Mouse (Mus musculus) activated CD4-positive, CD25-positive, alpha-beta regulatory T cell, adult 4 months (primary cell): ENCODE results near the gene Psmb3. TPM values are rescaled to one million over a fixed set of nuclear protein-coding genes. Genes with fewer than 3 reads are reported as not detected.
A peak's percentile ranks its signal among the peaks of the same experiment; 100 is the strongest.
"Not testable (repeated sequence)": the region's sequence is repeated elsewhere in the genome, so short reads cannot be mapped to it uniquely, and the experiment has no call there.

ENCODE experiments used
- ATAC-seq: one replicate; pipeline ENCODE4 v1.8.0; 2017
- polyA plus RNA-seq, 2 experiments: library from polyadenylated mRNA; unstranded; fragments of 100-300 nt; shearing (Covaris generic); gene quantifications; one replicate each; pipeline ENCODE4 v1.2.1; 2017

Psmb3 gene
- 100 to 1,000 TPM; 422 to 486 TPM for polyA plus RNA-seq

DNA sequence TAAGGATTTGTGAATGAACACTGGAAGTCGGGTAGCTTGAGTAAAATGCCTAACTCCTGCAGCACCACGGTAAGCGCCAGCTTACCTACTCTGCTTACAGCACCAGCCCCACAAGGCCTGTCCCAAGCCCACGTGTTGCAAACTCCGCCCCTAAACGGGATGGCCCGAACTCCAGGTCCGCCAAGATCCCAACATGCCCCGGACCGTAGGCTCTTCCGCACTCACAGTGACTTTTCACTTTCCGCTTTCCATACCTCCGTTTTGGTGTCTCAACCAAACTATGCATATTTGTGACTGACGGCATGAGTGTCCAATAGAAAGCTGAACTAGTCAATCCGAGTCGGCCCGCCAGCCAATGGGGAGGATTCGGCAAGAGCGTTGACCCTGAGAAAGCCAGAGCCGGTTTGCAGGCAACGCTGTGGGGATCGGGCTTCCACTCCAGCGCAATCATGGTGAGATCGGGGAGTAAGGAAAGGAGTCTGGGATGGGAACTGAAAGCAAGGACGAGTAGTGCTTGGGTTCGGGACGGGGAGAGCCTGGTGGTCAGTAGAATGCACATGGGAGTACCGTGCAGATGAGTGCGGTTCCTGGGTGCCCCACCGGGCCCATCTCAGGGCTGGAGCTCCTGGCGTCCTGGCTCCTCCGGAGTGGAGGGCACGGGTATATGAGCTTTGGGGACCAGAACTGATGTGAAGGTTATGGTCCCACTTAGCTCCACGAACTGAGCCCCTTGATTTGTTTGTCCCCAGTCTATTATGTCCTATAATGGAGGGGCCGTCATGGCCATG, at the start of gene Psmb3:
TSS of gene Psmb3 (plus strand) at position 361 of the 788 bp plus-strand sequence.
- peak; percentile 88 for ATAC-seq

DNA sequence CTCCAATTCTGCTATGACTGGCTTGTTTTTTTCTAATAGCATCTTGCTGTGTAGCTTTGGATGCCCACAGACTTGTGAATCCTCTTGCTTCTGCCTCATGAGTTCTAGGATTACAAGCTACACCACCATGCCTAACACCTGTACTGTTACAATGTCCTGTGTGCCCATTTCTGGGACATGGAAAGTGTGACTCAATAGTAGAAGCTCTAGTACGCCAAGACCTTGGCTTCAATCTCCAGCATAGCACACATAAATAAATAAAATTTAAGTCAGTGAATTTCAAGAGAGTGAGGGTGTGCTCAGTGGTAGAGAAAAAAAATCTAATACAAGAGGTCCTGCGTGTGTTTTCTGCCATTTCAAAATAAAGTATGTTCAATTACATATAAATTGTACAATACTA, 49.0 kb upstream of the Psmb3 start:
- ATAC-seq, result no peak

DNA sequence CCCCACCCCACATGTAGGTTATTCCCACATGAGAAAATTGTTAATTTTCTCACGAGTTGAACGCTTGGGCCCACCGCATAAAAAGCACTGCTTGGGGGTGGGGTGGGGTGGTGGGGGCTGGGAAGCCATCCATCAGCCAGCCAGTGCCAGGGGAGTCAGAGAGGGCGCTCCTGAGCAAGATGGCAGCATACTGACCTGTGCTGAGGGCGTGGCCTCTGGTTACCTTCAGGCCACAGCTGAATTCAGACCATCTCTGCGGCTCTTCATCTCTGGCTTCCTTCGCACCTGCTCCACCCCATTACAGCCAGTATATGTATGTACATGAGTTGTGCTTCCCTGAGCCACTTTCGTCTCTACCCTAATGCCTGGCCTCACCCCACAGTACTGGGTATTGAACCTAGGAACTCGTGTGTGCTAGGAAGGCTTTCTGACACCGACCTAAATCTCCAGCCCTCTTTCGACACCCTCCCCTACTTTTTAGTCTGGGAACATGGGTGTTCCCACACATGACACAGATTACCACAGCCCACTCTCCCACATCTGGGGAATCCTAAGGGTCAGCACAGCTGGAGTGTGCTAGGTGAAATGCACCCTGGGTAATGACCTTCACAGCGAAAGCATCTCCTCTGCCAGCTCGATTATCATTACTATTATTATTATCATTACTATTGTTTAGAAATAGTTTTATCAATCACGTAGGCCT, 46.8 kb upstream of the Psmb3 start:
- ATAC-seq, result no peak

DNA sequence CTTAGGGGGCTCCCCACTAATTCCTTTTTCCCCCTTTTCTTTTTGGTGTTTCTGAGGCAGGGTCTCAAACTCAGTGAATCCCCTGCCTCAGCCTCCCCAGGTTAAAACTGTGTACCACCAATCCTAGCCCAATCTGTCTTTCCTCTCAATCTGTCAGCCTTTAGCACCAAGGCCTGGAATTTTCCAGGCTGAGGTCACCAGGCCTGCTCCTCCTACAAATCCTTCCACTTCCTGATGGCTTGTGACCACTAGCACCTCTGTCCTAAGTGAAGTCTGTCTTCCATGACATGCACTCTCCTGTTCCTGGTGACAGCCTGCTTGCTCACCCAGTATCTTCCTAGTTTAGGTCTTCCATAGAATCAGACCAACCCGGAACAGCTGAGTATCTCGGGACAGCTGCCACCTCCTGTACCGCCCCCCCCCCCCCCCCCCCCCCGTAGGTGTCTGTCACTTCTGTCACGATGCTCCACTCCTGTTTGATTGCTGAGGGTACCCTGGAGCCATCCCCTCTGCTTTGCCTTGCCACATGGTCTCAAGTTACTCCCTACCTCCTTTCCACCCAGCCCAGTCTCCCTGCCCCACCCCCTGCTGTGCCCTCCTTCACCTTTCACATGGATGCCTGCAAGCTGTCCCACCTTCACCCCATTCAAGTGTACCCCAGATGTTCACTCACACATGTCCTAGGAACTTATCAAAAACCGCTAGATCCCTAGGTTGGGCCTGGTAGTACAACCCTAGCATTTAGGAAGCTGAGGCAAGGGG, 45.8 kb upstream of the Psmb3 start:
- no peak for ATAC-seq

DNA sequence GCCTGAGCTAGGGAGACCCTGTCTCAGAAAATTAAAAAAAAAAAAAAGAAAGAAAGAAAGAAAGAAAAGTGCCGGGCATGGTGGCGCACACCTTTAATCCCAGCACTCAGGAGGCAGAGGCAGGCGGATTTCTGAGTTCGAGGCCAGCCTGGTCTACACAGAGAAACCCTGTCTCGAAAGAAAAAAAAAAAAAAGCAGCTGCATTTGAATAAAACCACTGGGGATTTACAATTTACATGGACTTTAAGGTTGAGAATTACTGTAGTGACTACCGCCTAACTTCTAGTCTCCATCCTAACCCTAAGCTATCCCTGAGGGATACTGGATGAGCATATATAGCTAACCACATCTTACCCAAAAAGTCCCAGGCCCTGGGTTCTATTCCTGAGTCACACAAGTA, 45.2 kb upstream of the Psmb3 start:
- ATAC-seq, result not testable (repeated sequence)

DNA sequence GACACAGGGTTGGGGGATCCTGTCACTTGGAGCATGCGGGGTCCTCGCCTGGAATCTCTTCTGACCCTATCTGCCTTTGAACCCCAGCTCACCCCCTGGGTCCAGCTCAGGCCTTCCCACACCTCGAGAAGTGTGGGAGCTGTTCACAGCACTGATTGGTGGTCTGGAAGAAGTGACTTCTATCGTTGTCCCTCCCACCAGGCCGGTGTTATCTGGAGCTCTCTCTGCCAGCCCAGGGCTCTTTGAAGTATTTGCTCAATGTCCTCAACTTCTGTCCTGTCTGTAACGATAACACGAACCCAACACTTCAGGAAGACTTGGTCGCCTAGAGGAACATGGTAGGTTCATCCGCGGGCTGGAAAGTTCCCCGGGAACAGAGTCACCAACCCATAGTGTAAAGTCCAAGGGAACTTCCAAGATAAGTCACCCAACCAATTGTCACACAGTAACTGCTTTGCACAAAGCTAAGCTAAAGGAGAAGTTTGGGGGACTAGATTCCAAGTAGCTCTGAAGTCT, 44.4 kb upstream of the Psmb3 start:
- no peak for ATAC-seq

DNA sequence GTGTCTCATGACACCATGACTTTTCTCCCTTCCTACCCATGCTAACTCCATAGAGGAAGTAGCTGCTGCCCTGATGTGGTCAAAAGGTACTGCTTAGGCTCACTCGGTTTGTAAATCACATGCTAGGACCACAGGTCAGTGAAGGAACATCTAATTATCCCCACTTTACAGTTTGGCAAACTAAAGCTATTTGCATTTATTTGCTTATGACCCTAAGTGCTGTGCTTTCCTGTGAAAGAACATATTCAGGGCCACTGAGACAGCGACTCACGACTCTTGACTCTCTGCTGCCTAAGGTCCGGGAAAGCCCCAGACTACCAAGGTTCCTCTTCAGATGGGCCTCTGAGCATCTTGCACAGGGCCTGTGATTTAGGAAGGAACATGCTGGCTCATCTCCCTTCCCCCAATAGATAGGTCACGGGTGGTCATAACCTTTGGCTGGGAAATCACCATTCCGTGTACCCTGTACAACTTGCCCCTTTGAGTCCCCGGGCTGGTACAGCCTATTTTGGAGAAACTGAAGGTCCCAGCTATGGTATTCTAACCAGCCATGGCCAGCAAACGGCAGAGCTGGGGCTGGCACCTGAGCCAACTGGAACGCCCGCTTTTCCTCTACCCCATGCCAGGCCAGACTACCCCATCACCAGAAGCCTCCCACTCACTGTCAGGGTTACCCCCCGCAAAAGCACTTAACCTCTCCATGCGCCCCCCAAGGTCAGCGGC, 43.8 kb upstream of the Psmb3 start:
- peak; percentile 58 for ATAC-seq

DNA sequence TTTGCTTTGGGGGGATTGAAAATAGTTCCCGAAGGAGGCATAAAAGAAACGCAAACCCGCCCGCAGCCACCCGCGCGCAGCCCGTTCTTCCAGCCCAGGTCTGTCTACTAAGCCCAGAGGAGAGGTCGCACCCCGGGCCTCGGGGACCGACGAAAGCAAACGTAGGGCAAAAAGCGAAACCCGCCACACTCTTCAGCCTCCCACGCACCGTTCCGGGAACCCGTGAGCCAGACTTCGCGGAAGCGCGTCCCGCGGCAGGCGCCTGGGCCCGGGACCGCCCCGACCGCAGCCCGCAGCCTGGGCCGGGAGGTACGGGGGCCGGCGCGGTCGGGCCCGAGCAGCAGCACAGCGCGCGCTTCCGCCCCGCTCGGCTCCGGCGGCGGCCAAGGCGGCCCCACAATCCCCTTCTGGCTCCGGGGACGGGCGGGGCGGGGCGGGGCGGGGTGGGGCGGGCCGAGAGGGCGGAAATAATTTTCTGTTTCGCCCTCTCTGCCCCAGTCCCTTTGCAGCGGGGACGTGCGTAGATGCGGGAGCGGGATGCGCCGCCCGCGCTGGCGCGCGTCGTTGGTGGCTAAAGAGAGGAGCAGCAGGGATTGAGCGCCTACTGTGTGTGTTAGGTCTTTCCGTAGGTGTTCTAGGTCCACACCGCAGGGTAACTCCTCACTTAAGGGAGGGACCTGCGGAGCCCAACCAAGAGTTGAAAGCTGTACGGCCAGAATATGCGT, 43.0 kb upstream of the Psmb3 start:
- ATAC-seq, result peak; percentile 35

DNA sequence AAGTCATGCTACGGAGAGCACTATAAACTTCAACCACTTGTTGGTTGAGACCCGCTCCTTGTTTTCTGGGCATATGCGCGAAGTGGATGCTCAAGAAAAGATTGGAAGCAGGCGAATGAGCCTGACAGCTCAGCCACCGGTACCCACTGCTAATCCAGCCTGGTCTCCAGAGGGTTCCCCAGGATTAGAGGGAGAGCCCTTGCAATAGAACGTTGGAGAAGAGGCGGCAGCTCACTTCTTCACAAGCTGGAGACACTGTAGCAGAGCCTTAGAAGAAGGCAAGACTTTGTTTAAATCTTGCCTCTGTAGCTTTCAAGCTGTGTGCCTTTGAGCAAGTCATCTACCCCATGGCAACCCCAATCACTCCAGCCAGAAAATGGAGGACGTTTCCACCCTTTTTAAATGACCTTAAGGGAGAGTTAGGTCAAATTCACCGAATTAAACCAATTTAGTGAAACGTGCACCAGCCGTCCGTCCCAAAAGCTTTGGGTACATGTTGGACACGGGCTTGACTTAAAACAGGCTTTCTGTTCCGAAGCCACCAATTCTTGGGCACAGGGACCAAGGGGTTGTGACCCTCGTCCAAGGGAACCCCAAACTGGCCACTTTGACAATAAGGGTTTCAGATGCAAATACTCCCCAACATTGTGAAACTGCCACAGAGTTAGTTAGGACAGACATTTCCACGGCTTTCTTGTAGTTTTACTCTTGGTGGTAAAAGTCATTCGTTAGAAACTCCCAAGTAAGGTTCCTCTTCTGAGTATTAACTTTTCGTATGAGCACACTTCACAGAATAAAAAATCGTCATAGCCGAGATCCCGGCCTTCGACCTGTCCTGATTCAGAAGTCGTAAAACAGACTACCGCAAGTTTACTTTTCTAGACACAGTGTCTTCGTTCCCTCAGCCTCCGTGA, 42.2 kb upstream of the Psmb3 start:
- ATAC-seq, result no peak

DNA sequence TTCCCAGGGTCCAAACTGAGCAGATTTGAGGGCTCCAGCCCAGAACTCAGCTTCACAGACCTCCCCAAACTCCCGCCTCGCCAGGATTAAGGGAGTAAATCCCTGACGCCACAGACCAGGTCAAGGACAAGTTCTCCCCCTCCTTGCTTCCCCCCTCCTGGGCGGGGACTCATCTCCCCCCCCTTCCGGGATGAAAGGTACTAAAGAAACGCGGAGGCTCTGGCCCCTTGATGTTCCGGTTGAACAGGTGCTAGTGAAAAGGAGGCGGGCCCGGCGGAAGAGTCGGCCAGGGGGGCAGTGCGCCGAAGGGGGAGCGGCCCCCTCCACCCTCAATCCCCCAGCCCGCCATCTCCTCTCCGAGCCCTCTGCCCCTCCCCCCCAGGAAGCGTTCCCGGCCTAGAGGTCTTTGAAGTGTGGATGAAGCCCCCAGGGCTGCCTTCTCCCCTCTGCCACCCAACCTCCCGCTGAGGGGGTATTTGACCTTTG, 41.5 kb upstream of the Psmb3 start:
- no peak for ATAC-seq

DNA sequence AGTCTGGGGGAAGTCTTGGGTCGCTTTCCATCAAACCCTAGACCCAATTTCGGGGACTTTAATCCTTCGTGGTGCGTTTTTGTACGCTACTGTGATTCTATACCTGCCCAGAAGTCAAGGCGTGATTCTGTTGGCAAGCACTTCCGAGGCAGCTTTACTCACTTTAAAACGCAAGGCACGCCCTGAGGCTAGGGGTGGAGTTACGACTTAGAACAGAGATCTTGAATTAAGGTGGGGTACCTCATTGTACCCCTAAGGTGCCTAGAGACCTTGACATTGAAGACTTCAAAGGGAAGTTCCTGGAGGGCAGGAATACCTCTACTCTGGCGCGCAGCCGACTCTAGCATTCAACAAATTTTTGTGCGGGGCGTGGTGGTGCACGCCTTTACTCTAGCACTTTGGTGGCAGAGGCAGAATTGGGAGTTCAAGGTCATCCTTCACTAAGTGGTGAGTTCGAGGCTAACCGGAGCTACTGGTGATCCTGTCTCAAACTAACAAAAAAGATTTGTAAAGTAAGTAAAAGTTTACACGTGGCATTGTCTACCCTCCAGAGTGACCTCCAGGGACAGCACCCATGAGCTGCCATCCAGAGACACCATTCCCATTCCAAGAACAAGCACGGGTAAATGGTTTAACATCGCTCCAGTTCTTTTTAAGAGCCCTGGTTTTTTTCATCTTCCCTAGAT, 40.8 kb upstream of the Psmb3 start:
- ATAC-seq, result peak; percentile 32

DNA sequence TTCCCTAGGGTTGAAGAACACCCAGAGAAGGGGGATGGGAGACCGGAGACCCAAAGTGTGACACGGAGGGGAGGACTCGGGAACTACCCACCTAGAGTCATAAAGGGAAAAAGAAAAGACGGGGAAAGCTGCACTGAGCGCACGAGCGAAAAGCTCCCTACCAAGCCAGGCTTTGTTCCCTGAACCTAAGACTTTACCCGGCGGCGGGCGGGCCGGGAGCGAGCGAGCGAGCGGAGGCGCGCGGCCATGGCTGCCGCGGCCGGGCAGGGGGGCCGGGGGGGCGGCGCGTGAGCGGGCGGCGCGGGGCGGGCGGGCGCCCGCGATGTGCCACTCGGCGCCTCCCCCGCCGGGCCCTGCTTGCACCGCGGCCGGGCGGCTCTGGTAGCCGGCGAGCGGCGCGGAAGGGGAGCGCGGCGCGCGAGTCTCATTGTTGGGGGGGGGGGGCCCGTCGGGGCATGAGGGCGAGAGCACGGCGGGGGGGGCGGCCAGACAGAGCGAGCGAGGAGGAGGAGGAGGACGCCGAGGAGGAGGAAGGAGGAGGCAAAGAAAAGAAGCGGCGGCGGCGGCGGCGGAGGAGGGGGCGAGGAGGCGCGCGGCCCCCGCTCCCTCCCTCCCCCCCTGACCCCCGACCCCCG, 40.2 kb upstream of the Psmb3 start, which contains the start of gene Mllt6:
TSS of gene Mllt6 (plus strand) at position 522 of the 635 bp plus-strand sequence.
- ATAC-seq, result no peak

DNA sequence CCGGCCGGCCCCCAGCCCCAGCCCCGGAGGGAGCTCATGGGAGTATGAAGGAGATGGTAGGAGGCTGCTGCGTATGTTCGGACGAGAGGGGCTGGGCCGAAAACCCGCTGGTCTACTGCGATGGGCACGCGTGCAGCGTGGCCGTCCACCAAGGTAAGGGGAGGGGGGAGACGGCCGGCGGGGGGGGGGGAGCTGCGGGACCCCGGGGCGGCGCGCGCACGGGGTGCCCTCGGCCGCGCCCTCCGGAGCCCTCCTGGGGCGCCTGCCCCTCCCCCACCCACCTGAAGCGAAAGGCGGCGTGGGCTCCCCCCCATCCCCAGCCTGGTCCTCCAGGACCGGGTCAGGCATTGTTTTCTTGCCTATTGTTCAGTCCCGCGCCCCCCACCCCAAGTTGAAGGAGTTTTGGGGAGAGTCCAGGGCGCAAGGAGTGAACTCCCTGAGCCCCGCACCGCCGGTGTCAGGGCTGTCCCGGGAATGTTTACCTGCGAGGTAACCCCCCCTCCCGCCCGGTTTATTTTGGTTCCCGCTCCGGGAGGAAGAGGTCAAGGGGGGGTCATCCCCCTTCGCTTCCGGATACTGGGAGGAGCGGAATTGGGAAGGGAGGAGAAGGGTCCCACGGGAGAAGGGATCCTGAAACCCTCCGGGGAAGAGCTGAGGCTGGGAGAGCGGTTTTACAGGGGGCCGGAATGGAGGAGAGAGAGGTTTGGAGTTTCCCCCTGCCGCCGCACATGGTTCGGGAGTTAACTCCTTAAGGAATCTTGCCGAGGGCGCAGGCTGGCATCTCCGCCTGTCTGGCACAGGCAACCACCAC, 39.5 kb upstream of the Psmb3 start:
- no peak for ATAC-seq

DNA sequence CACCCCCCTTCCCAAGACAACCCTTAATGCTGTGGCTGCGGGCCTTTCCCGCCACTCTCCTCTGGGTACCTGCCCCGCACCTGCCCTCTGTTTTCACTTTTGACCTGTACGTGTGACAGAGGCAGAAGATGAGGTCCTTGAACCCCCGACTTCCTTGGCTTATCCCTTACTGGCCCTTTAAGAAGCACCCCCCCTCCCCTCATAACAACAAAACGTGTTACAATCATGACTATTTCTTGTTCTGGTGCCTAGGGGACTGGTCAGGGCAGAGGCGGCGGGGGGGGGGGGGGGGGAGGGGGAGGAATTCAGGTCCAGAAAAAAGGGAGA, 38.9 kb upstream of the Psmb3 start:
- ATAC-seq, result no peak

DNA sequence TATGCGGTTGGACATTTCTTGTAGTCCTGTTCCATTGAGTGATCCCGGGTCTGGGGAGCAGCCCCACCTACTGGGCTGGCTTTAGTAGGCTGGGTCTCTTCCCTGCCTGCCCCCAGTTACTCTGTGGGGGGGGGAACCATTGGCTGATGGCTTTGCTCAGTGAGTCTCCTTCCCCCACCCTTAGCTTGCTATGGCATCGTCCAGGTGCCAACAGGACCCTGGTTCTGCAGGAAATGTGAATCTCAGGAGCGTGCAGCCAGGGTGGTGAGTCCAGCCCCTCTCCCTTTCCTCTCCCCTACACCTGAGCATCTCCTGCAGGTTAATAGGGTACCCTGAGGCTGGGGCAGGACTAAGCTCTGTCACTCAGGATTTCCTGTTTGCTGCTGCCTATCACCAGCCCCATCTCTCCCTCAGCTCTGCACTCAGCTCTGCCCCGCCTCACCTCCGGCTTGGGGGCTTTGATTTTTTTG, 38.4 kb upstream of the Psmb3 start:
- peak; percentile 46 for ATAC-seq

DNA sequence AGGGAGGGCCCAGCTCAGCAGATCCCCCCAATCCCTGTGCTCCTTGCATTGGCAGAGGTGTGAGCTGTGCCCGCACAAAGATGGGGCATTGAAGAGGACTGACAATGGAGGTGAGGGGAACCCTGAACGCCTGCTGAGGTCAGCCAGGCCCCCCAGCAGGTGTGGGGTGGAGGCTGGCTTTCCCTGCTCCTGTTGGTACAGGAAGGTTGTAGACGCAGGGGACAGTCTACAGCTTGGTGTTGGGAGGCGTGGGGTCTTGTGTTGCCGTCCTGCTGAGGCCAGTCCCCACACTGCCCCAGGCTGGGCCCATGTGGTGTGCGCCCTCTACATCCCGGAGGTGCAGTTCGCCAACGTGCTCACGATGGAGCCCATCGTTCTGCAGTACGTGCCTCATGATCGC, 37.8 kb upstream of the Psmb3 start:
- no peak for ATAC-seq

DNA sequence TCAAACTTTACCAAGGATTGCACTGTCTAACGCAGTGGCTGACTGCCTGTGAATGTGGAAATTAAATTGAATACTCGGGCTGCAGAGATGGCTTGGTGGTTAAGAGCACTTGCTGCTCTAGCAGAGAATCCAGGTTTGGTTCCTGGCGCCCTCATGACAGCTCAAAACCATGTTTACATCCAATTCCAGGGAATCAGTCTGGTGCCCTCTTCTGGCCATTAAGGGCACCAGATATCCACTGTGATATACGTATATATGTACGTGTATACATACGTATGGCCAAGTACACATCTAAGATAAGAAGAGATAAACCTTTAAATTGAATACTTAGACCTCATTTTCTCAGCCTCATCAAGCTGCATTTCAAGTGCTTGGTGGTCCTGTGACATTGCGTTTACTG, 37.0 kb upstream of the Psmb3 start:
- no peak for ATAC-seq

DNA sequence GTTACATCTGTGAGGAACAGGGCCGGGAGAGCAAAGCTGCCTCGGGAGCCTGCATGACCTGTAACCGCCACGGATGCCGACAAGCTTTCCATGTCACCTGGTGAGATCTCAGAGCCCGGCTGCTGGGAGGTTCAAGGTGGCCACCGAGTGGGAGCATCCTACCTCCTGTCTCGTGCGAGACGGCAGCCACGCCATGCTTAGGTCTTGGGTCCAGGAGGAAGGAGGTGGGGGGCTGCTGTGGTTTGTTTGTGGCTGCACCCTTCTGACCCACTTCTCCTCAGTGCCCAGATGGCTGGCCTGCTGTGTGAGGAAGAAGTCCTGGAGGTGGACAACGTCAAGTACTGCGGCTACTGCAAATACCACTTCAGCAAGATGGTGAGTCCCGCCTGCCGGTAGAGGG, 36.4 kb upstream of the Psmb3 start:
- ATAC-seq, result no peak
